Mouse (Mus musculus): ENCODE measurements at regions not wholly inside any gene's neighbourhood (a gene's known extent, or its start where the extent isn't known, plus 50 kb on each side); places are given as distances from the start of the nearest gene placed in this dataset.

GRCm38 (mm10) chr11:31796245-31796644 lies 75.8 kb upstream of the Cpeb4 start:
- peak; percentile 14 for TF ChIP-seq CTCF (IDR thresholded peaks at IDR 0.05)
- no peak for TF ChIP-seq EP300 (IDR thresholded peaks at IDR 0.05)
- no peak overlapping the region for H3K27ac ChIP-seq (ENCODE audit: low read length)
- no peaks in the 10 kb centered on the region for H3K9me3 ChIP-seq (ENCODE audit: low read length)
- no peak overlapping the region for H3K4me2 ChIP-seq (replicated peaks; ENCODE audit: low read depth, low read length)
- H3K9ac ChIP-seq (replicated peaks; ENCODE audit: low read depth) = no peak overlapping the region
- DNase-seq (ENCODE audit: low spot score) (peak; percentile 57), ATAC-seq (peak; percentile 78)
- WGBS = 45% methylated on average over 6 of the region's 6 CpGs
- no peak overlapping the region for H3K4me3 ChIP-seq (ENCODE audit: low read depth, low read length)
- no peaks in the 10 kb centered on the region for H3K27me3 ChIP-seq (replicated peaks; ENCODE audit: insufficient read depth, low read length)
- H3K4me1 ChIP-seq (ENCODE audit: insufficient read depth, low read depth, low read length) = no peaks in the 10 kb centered on the region
- no peaks in the 10 kb centered on the region for H3K36me3 ChIP-seq (ENCODE audit: insufficient read depth, low read length)

GRCm38 (mm10) chr11:31801575-31801974 lies 70.4 kb upstream of the Cpeb4 start:
- Histone ChIP-seq H3K9me3 (ENCODE audit: low read length) (no peaks in the 10 kb centered on the region), H3K9ac (replicated peaks; ENCODE audit: low read depth) (no peak overlapping the region), H3K4me2 (replicated peaks; ENCODE audit: low read depth, low read length) (no peak overlapping the region), H3K36me3 (ENCODE audit: insufficient read depth, low read length) (no peaks in the 10 kb centered on the region), H3K4me1 (ENCODE audit: insufficient read depth, low read depth, low read length) (peaks cover 3% of the 10 kb centered on the region; the same call in 1 of the 2 replicates), H3K4me3 (ENCODE audit: low read depth, low read length) (no peak overlapping the region), H3K27me3 (replicated peaks; ENCODE audit: insufficient read depth, low read length) (no peaks in the 10 kb centered on the region), H3K27ac (ENCODE audit: low read length) (no peak overlapping the region)
- 65% methylated on average over 4 of the region's 4 CpGs for WGBS
- ATAC-seq = no peak
- peak; percentile 19 for DNase-seq (ENCODE audit: low spot score)
- TF ChIP-seq CTCF (IDR thresholded peaks at IDR 0.05) = no peak
- no peak for TF ChIP-seq EP300 (IDR thresholded peaks at IDR 0.05)

GRCm38 (mm10) chr11:31803319-31803891 lies 68.6 kb upstream of the Cpeb4 start:
- no peak for TF ChIP-seq EP300 (IDR thresholded peaks at IDR 0.05)
- TF ChIP-seq CTCF (IDR thresholded peaks at IDR 0.05) = no peak
- Histone ChIP-seq H3K27me3 (replicated peaks; ENCODE audit: insufficient read depth, low read length) (no peaks in the 10 kb centered on the region), H3K9ac (replicated peaks; ENCODE audit: low read depth) (no peak overlapping the region), H3K27ac (ENCODE audit: low read length) (peak overlapping the region; percentile 33; the same call in 1 of the 2 replicates), H3K4me2 (replicated peaks; ENCODE audit: low read depth, low read length) (no peak overlapping the region), H3K9me3 (ENCODE audit: low read length) (no peaks in the 10 kb centered on the region), H3K4me1 (ENCODE audit: insufficient read depth, low read depth, low read length) (peaks cover 3% of the 10 kb centered on the region; the same call in 1 of the 2 replicates), H3K36me3 (ENCODE audit: insufficient read depth, low read length) (no peaks in the 10 kb centered on the region), H3K4me3 (ENCODE audit: low read depth, low read length) (no peak overlapping the region)
- 33% methylated on average over 3 of the region's 3 CpGs for WGBS
- ATAC-seq = peak; percentile 43
- DNase-seq (ENCODE audit: low spot score) = peak; percentile 62

GRCm38 (mm10) chr11:31804518-31804917 lies 67.5 kb upstream of the Cpeb4 start:
- 55% methylated on average over 6 of the region's 6 CpGs for WGBS
- H3K4me1 ChIP-seq (ENCODE audit: insufficient read depth, low read depth, low read length) = peaks cover 3% of the 10 kb centered on the region; the same call in 1 of the 2 replicates

GRCm38 (mm10) chr11:31807461-31808215 lies 64.4 kb upstream of the Cpeb4 start:
- ATAC-seq (peak; percentile 18), DNase-seq (ENCODE audit: low spot score) (peak; percentile 67)
- Histone ChIP-seq H3K36me3 (ENCODE audit: insufficient read depth, low read length) (no peaks in the 10 kb centered on the region), H3K27me3 (replicated peaks; ENCODE audit: insufficient read depth, low read length) (no peaks in the 10 kb centered on the region), H3K9me3 (ENCODE audit: low read length) (no peaks in the 10 kb centered on the region), H3K9ac (replicated peaks; ENCODE audit: low read depth) (no peak overlapping the region), H3K27ac (ENCODE audit: low read length) (peak overlapping the region; percentile 22), H3K4me1 (ENCODE audit: insufficient read depth, low read depth, low read length) (peaks cover 3% of the 10 kb centered on the region; the same call in 1 of the 2 replicates), H3K4me2 (replicated peaks; ENCODE audit: low read depth, low read length) (0 out of 2 replicates have a peak overlapping the region, but pooled peaks have one; percentile 4), H3K4me3 (ENCODE audit: low read depth, low read length) (no peak overlapping the region)
- WGBS = 42% methylated on average over 8 of the region's 8 CpGs
- TF ChIP-seq CTCF (IDR thresholded peaks at IDR 0.05) (no peak), EP300 (IDR thresholded peaks at IDR 0.05) (0 out of 2 replicates have a peak, but pooled peaks have one; percentile 36)

More at GRCm38 (mm10) chr11:31804518-31804917, 67.5 kb upstream of the Cpeb4 start:
- Histone ChIP-seq H3K4me2 (replicated peaks; ENCODE audit: low read depth, low read length) (no peak overlapping the region), H3K27ac (ENCODE audit: low read length) (peak overlapping the region; percentile 59; the same call in 1 of the 2 replicates), H3K27me3 (replicated peaks; ENCODE audit: insufficient read depth, low read length) (no peaks in the 10 kb centered on the region), H3K4me3 (ENCODE audit: low read depth, low read length) (no peak overlapping the region), H3K9ac (replicated peaks; ENCODE audit: low read depth) (no peak overlapping the region), H3K36me3 (ENCODE audit: insufficient read depth, low read length) (no peaks in the 10 kb centered on the region), H3K9me3 (ENCODE audit: low read length) (no peaks in the 10 kb centered on the region)
- DNase-seq (ENCODE audit: low spot score) (peak; percentile 42), ATAC-seq (peak; percentile 54)
- TF ChIP-seq EP300 (IDR thresholded peaks at IDR 0.05) (peak; percentile 74), CTCF (IDR thresholded peaks at IDR 0.05) (no peak)

- H3K9ac ChIP-seq (replicated peaks; ENCODE audit: low read depth) = no peak overlapping the region
- peak overlapping the region; percentile 22 for H3K27ac ChIP-seq (ENCODE audit: low read length)
- H3K27me3 ChIP-seq (replicated peaks; ENCODE audit: insufficient read depth, low read length) = no peaks in the 10 kb centered on the region
- H3K4me2 ChIP-seq (replicated peaks; ENCODE audit: low read depth, low read length) = 0 out of 2 replicates have a peak overlapping the region, but pooled peaks have one; percentile 4
- ATAC-seq = peak; percentile 58
- no peak overlapping the region for H3K4me3 ChIP-seq (ENCODE audit: low read depth, low read length)
- H3K9me3 ChIP-seq (ENCODE audit: low read length) = no peaks in the 10 kb centered on the region
- no peak for DNase-seq (ENCODE audit: low spot score)
- TF ChIP-seq EP300 (IDR thresholded peaks at IDR 0.05) = 0 out of 2 replicates have a peak, but pooled peaks have one; percentile 3
- TF ChIP-seq CTCF (IDR thresholded peaks at IDR 0.05) = no peak
- 56% methylated on average over 5 of the region's 5 CpGs for whole genome bisulfite sequencing
- peaks cover 3% of the 10 kb centered on the region; the same call in 1 of the 2 replicates for H3K4me1 ChIP-seq (ENCODE audit: insufficient read depth, low read depth, low read length)
- H3K36me3 ChIP-seq (ENCODE audit: insufficient read depth, low read length) = no peaks in the 10 kb centered on the region
Observed at GRCm38 (mm10) chr11:31808216-31808838, 63.7 kb upstream of the Cpeb4 start.

Data from lung, postnatal 0 days (tissue).